In genomic region chr9:41889568-41890272, GRCm38 (mm10) we compare ENCODE assay signal across 8 mouse cellular contexts.
A peak's percentile ranks its signal among the peaks of the same experiment; 100 is the strongest.
DNase-seq lines count a peak whose midpoint lies in the region; ATAC-seq and TF ChIP-seq lines count a peak whose summit lies in the region.

No protein-coding gene starts in this region.

- H3K9me3 ChIP-seq in limb, embryonic 11.5 days (ENCODE audit: control insufficient read depth, low read length): no peaks in the 10 kb centered on the region; the same call in 1 of the 2 replicates

- H3K4me1 ChIP-seq in limb, embryonic 11.5 days (ENCODE audit: control insufficient read depth, insufficient read depth, low read length): peaks cover 18% of the 10 kb centered on the region
- peaks cover 4% of the 10 kb centered on the region; the same call in 1 of the 2 replicates for H3K4me1 ChIP-seq in small intestine, adult 2 months (ENCODE audit: control insufficient read depth, insufficient read depth, insufficient read length, low read length)

- WGBS in limb, embryonic 11.5 days: 41% methylated on average over 12 of the region's 12 CpGs
- 32% methylated on average over 12 of the region's 12 CpGs for WGBS in small intestine, adult 2 months

- peak overlapping the region; percentile 26; the same call in 1 of the 2 replicates for H3K4me3 ChIP-seq in limb, embryonic 11.5 days (ENCODE audit: low read depth, low read length)
- peak overlapping the region; percentile 52 for H3K4me3 ChIP-seq in small intestine, adult 2 months (ENCODE audit: low read depth, low read length)

- H3K36me3 ChIP-seq in limb, embryonic 11.5 days (ENCODE audit: control insufficient read depth, insufficient read depth, low read length): no peaks in the 10 kb centered on the region
- no peaks in the 10 kb centered on the region for H3K36me3 ChIP-seq in small intestine, adult 2 months (ENCODE audit: control insufficient read depth, insufficient read depth, low read length)

- no peak for TF ChIP-seq CTCF in small intestine, adult 2 months (IDR thresholded peaks at IDR 0.05; ENCODE audit: extremely low read depth, insufficient read length, insufficient replicate concordance, low read depth, low read length)

- peak overlapping the region; percentile 67 for H3K9ac ChIP-seq in limb, embryonic 11.5 days (ENCODE audit: low read length)

- peak overlapping the region; percentile 61 for H3K4me2 ChIP-seq in limb, embryonic 11.5 days (ENCODE audit: low read depth, severe bottlenecking)

- peak; percentile 73 for ATAC-seq in limb, embryonic 11.5 days (ENCODE audit: insufficient number of reproducible peaks, low FRiP score, low TSS enrichment, low read depth)

- H3K27me3 ChIP-seq in limb, embryonic 11.5 days (ENCODE audit: control insufficient read depth, insufficient read depth, low read length): no peaks in the 10 kb centered on the region
- peaks cover 4% of the 10 kb centered on the region for H3K27me3 ChIP-seq in small intestine, adult 2 months (ENCODE audit: control insufficient read depth, insufficient read depth, low read length)

- no peak for TF ChIP-seq POLR2A in small intestine, adult 2 months (IDR thresholded peaks at IDR 0.05; ENCODE audit: low read depth, low read length)

- peak; percentile 48 for DNase-seq in embryo, embryonic 10 days (ENCODE audit: low spot score)
- no peak for DNase-seq in embryo, embryonic 9.5 days (ENCODE audit: extremely low spot score)
- peak; percentile 5 for DNase-seq in ovary, postnatal 36 days (ENCODE audit: low spot score)
- no peak for DNase-seq in ovary, adult 18-20 months (ENCODE audit: low spot score)
- DNase-seq in limb, embryonic 11.5 days (ENCODE audit: low spot score): peak; percentile 53
- DNase-seq in MN1 (ENCODE audit: low spot score): no peak
- DNase-seq in cerebellum, postnatal 36 days: no peak

- peak overlapping the region; percentile 98 for H3K27ac ChIP-seq in limb, embryonic 11.5 days (replicated peaks; ENCODE audit: low read depth, low read length)
- 0 out of 2 replicates have a peak overlapping the region, but pooled peaks have one; percentile 58 for H3K27ac ChIP-seq in small intestine, adult 2 months (ENCODE audit: insufficient read depth, low read depth, low read length)

Comparison
In these comparisons a context has a peak if more than half of its experiments do, and no peak if none do; other contexts are left out.
1. DNase-seq: peak in embryo, embryonic 10 days (single experiment), ovary, postnatal 36 days (single experiment) and limb, embryonic 11.5 days (single experiment); none in embryo, embryonic 9.5 days (single experiment), ovary, adult 18-20 months (single experiment), MN1 (single experiment) and cerebellum, postnatal 36 days (0 of 2).